Comparison of ENCODE assay signal across 8 mouse cellular contexts in the genomic region with DNA sequence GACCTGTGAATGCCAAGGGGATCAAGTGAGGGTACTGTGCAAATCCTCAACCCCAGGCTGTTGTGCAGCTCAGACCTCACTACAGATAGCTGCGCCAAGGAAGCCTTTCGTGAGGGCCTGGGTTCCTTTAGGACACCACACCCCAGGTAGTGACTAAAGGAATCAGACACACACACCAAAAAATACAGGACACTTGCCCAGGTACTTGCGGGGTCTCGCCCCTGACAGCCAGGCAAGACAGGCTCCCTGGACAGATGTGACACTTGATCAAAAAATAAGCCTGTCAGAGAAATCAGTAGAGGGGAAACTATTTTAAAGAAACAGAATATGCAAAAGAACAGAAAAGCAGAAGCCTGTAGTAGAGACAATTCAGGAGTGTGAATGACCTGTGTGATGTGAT. TPM values are rescaled to one million over a fixed set of nuclear protein-coding genes. Genes with fewer than 3 reads are reported as not detected.
DNase-seq lines count a peak whose midpoint lies in the region; ATAC-seq and TF ChIP-seq lines count a peak whose summit lies in the region.

No protein-coding gene starts in this region.

- ATAC-seq in heart, embryonic 13.5 days (ENCODE audit: extremely low read depth, insufficient number of reproducible peaks, low FRiP score, low TSS enrichment) = no peak
- no peak for ATAC-seq in hindbrain, embryonic 15.5 days (ENCODE audit: low FRiP score, low read depth)
- ATAC-seq in midbrain, embryonic 12.5 days (ENCODE audit: low FRiP score, low read depth) = no peak

- H3K27ac ChIP-seq in heart, embryonic 13.5 days (replicated peaks) = peak overlapping the region; percentile 90; the same call in 1 of the 2 replicates
- no peak overlapping the region for H3K27ac ChIP-seq in brown adipose tissue, adult 24 weeks (replicated peaks; ENCODE audit: low read depth, low read length)
- H3K27ac ChIP-seq in hindbrain, embryonic 15.5 days (replicated peaks) = no peak overlapping the region
- no peak overlapping the region for H3K27ac ChIP-seq in midbrain, embryonic 12.5 days (replicated peaks)

- peak overlapping the region; percentile 83 for H3K4me3 ChIP-seq in heart, embryonic 13.5 days
- H3K4me3 ChIP-seq in brown adipose tissue, adult 24 weeks (ENCODE audit: insufficient read depth, low read depth, low read length) = peak overlapping the region; percentile 20; the same call in 1 of the 2 replicates
- peak overlapping the region; percentile 80 for H3K4me3 ChIP-seq in hindbrain, embryonic 15.5 days
- H3K4me3 ChIP-seq in midbrain, embryonic 12.5 days = peak overlapping the region; percentile 72
- H3K4me3 ChIP-seq in lung, adult 2 months (replicated peaks; ENCODE audit: extremely low read depth, low read depth, low read length) = no peak overlapping the region

- no peak for TF ChIP-seq CTCF in lung, adult 2 months (IDR thresholded peaks at IDR 0.05; ENCODE audit: insufficient read depth, low read length)

- H3K4me1 ChIP-seq in heart, embryonic 13.5 days = peaks cover 54% of the 10 kb centered on the region
- H3K4me1 ChIP-seq in brown adipose tissue, adult 24 weeks (ENCODE audit: control insufficient read depth, insufficient read depth, insufficient read length, low read length) = no peaks in the 10 kb centered on the region
- peaks cover 36% of the 10 kb centered on the region for H3K4me1 ChIP-seq in hindbrain, embryonic 15.5 days (replicated peaks)
- H3K4me1 ChIP-seq in midbrain, embryonic 12.5 days = peaks cover 42% of the 10 kb centered on the region
- H3K4me1 ChIP-seq in lung, adult 2 months (ENCODE audit: control insufficient read depth, insufficient read depth, low read length) = peaks cover 8% of the 10 kb centered on the region

- DNase-seq in heart, adult 18-20 months = no peak
- DNase-seq in cerebellum, postnatal 4 days (ENCODE audit: low spot score in 2 of 2) = no peak
- no peak for DNase-seq in lung, adult 2 months
- no peak for DNase-seq in spleen, postnatal 14 days (ENCODE audit: low spot score in 2 of 2)

- H3K27me3 ChIP-seq in heart, embryonic 13.5 days (replicated peaks) = peaks cover 3% of the 10 kb centered on the region; the same call in 1 of the 2 replicates
- H3K27me3 ChIP-seq in hindbrain, embryonic 15.5 days = no peaks in the 10 kb centered on the region
- H3K27me3 ChIP-seq in midbrain, embryonic 12.5 days = peaks cover 11% of the 10 kb centered on the region; the same call in 1 of the 2 replicates

- no peak for TF ChIP-seq POLR2A in lung, adult 2 months (IDR thresholded peaks at IDR 0.05; ENCODE audit: borderline replicate concordance, extremely low read depth, low read depth, low read length)

- H3K36me3 ChIP-seq in heart, embryonic 13.5 days = peaks cover 30% of the 10 kb centered on the region
- H3K36me3 ChIP-seq in hindbrain, embryonic 15.5 days = peaks cover 16% of the 10 kb centered on the region
- peaks cover 27% of the 10 kb centered on the region for H3K36me3 ChIP-seq in midbrain, embryonic 12.5 days

- peak overlapping the region; percentile 95 for H3K4me2 ChIP-seq in heart, embryonic 13.5 days
- peak overlapping the region; percentile 81 for H3K4me2 ChIP-seq in hindbrain, embryonic 15.5 days
- peak overlapping the region; percentile 88 for H3K4me2 ChIP-seq in midbrain, embryonic 12.5 days (replicated peaks)

- 72% methylated on average over 4 of the region's 4 CpGs for WGBS in heart, embryonic 13.5 days
- WGBS in hindbrain, embryonic 15.5 days = 87% methylated on average over 4 of the region's 4 CpGs
- 77% methylated on average over 4 of the region's 4 CpGs for WGBS in midbrain, embryonic 12.5 days
- WGBS in lung, adult 2 months = 82% methylated on average over 4 of the region's 4 CpGs

- H3K9ac ChIP-seq in heart, embryonic 13.5 days = peak overlapping the region; percentile 86
- 0 out of 2 replicates have a peak overlapping the region, but pooled peaks have one; percentile 59 for H3K9ac ChIP-seq in hindbrain, embryonic 15.5 days
- peak overlapping the region; percentile 82 for H3K9ac ChIP-seq in midbrain, embryonic 12.5 days (replicated peaks)

- no peaks in the 10 kb centered on the region for H3K9me3 ChIP-seq in heart, embryonic 13.5 days
- no peaks in the 10 kb centered on the region for H3K9me3 ChIP-seq in hindbrain, embryonic 15.5 days
- no peaks in the 10 kb centered on the region for H3K9me3 ChIP-seq in midbrain, embryonic 12.5 days

RNA-seq across cellular contexts. Expression of gene Mxd3, which starts 1.0 kb away (rescaled TPM):
- 21.1 and 22.1 TPM in 2 replicates for polyA plus RNA-seq in heart, embryonic 13.5 days (2015; fragmentation: Nextera tagmentation; extraction: Ambion mirVana)
- total RNA-seq in heart, adult 18-20 months (2021) = under 1 TPM; 0.21 to 0.37 TPM
- not detected in 2 replicates for polyA plus RNA-seq in brown adipose tissue, adult 24 weeks (2012; ENCODE audit: insufficient read depth, insufficient read length, missing spikeins)
- 11.3 and 14.4 TPM in 2 replicates for polyA plus RNA-seq in hindbrain, embryonic 15.5 days (2015; fragmentation: Nextera tagmentation; extraction: Ambion mirVana)
- 28.7 and 32.1 TPM in 2 replicates for polyA plus RNA-seq in midbrain, embryonic 12.5 days (2016; fragmentation: Nextera tagmentation; extraction: Ambion mirVana)
- polyA plus RNA-seq in lung, adult 2 months (2012; rRNA removed) = 1.5 and 2.7 TPM in 2 replicates

RNA-seq across cellular contexts. Expression of gene Rab24, which starts 6.9 kb away (rescaled TPM):
- polyA plus RNA-seq in heart, embryonic 13.5 days (2015; fragmentation: Nextera tagmentation; extraction: Ambion mirVana) = 54.3 and 62.8 TPM in 2 replicates
- total RNA-seq in heart, adult 18-20 months (2021) = 10 to 100 TPM; 35.2 to 38.0 TPM
- 40.0 and 56.9 TPM in 2 replicates for polyA plus RNA-seq in brown adipose tissue, adult 24 weeks (2012; ENCODE audit: insufficient read depth, insufficient read length, missing spikeins)
- 103 and 108 TPM in 2 replicates for polyA plus RNA-seq in hindbrain, embryonic 15.5 days (2015; fragmentation: Nextera tagmentation; extraction: Ambion mirVana)
- 99.6 and 111 TPM in 2 replicates for polyA plus RNA-seq in midbrain, embryonic 12.5 days (2016; fragmentation: Nextera tagmentation; extraction: Ambion mirVana)
- polyA plus RNA-seq in lung, adult 2 months (2012; rRNA removed) = 60.4 and 69.2 TPM in 2 replicates

RNA-seq across cellular contexts. Expression of gene Prelid1, which starts 8.3 kb away (rescaled TPM):
- polyA plus RNA-seq in heart, embryonic 13.5 days (2015; fragmentation: Nextera tagmentation; extraction: Ambion mirVana) = 355 and 381 TPM in 2 replicates
- 10 to 100 TPM; 40.4 to 47.3 TPM for total RNA-seq in heart, adult 18-20 months (2021)
- 116 and 125 TPM in 2 replicates for polyA plus RNA-seq in brown adipose tissue, adult 24 weeks (2012; ENCODE audit: insufficient read depth, insufficient read length, missing spikeins)
- 338 and 343 TPM in 2 replicates for polyA plus RNA-seq in hindbrain, embryonic 15.5 days (2015; fragmentation: Nextera tagmentation; extraction: Ambion mirVana)
- 317 and 349 TPM in 2 replicates for polyA plus RNA-seq in midbrain, embryonic 12.5 days (2016; fragmentation: Nextera tagmentation; extraction: Ambion mirVana)
- polyA plus RNA-seq in lung, adult 2 months (2012; rRNA removed) = 216 and 247 TPM in 2 replicates

RNA-seq across cellular contexts. Expression of gene Lman2, which starts 33.9 kb away (rescaled TPM):
- 73.5 and 81.7 TPM in 2 replicates for polyA plus RNA-seq in heart, embryonic 13.5 days (2015; fragmentation: Nextera tagmentation; extraction: Ambion mirVana)
- total RNA-seq in heart, adult 18-20 months (2021) = 10 to 100 TPM; 46.7 to 51.6 TPM
- polyA plus RNA-seq in brown adipose tissue, adult 24 weeks (2012; ENCODE audit: insufficient read depth, insufficient read length, missing spikeins) = 87.3 and 88.0 TPM in 2 replicates
- 49.5 and 50.1 TPM in 2 replicates for polyA plus RNA-seq in hindbrain, embryonic 15.5 days (2015; fragmentation: Nextera tagmentation; extraction: Ambion mirVana)
- 91.8 and 94.7 TPM in 2 replicates for polyA plus RNA-seq in midbrain, embryonic 12.5 days (2016; fragmentation: Nextera tagmentation; extraction: Ambion mirVana)
- polyA plus RNA-seq in lung, adult 2 months (2012; rRNA removed) = 76.2 and 80.8 TPM in 2 replicates

RNA-seq across cellular contexts. Expression of gene Rgs14, which starts 40.9 kb away (rescaled TPM):
- 0.32 TPM in 2 replicates for polyA plus RNA-seq in heart, embryonic 13.5 days (2015; fragmentation: Nextera tagmentation; extraction: Ambion mirVana)
- total RNA-seq in heart, adult 18-20 months (2021) = 1 to 10 TPM in 1 of 2 experiments, under 1 TPM in 1; 0.57 to 1.5 TPM
- polyA plus RNA-seq in brown adipose tissue, adult 24 weeks (2012; ENCODE audit: insufficient read depth, insufficient read length, missing spikeins) = not detected in 2 replicates
- 0.29 and 0.41 TPM in 2 replicates for polyA plus RNA-seq in hindbrain, embryonic 15.5 days (2015; fragmentation: Nextera tagmentation; extraction: Ambion mirVana)
- polyA plus RNA-seq in midbrain, embryonic 12.5 days (2016; fragmentation: Nextera tagmentation; extraction: Ambion mirVana) = 0.47 and 0.59 TPM in 2 replicates
- 11.7 and 11.8 TPM in 2 replicates for polyA plus RNA-seq in lung, adult 2 months (2012; rRNA removed)
